Mouse (Mus musculus) liver, embryonic 13.5 days (tissue): ENCODE data around the gene Peli2. TPM values are rescaled to one million over a fixed set of nuclear protein-coding genes. Genes with fewer than 3 reads are reported as not detected.

Experiments used
- ATAC-seq: fragments of 200-750 bp; cut with Nextera tagmentation; 2 replicates; pipeline ENCODE4 v1.8.0; 2017; ENCODE audit warnings: low read depth, mild to moderate bottlenecking, moderate number of reproducible peaks, moderate library complexity
- DNase-seq: peaks from one replicate; pipeline ENCODE4 v3.0.0; 2022
- H3K27ac ChIP-seq: fragments of 300-500 bp; sonication (generic); 2 replicates; pipeline ENCODE4 v1.5.1; 2015; ENCODE audit warnings: moderate library complexity, mild to moderate bottlenecking, inconsistent platforms
- H3K27me3 ChIP-seq: fragments of 300-500 bp; sonication (generic); 2 replicates; pipeline ENCODE4 v1.6.1; 2015; ENCODE audit warnings: mild to moderate bottlenecking, inconsistent platforms
- H3K36me3 ChIP-seq: fragments of 300-500 bp; sonication (generic); 2 replicates; pipeline ENCODE4 v1.6.1; 2015; ENCODE audit warnings: mild to moderate bottlenecking, inconsistent platforms
- H3K4me1 ChIP-seq: fragments of 300-500 bp; sonication (generic); replicated peaks from 2 replicates; pipeline ENCODE4 v1.6.1; 2015; ENCODE audit warnings: inconsistent platforms
- H3K4me2 ChIP-seq: fragments of 300-500 bp; sonication (generic); 2 replicates; pipeline ENCODE4 v1.6.1; 2015; ENCODE audit warnings: inconsistent platforms, mild to moderate bottlenecking, moderate library complexity
- H3K4me3 ChIP-seq: fragments of 300-500 bp; sonication (generic); replicated peaks from 2 replicates; pipeline ENCODE4 v1.5.1; 2015; ENCODE audit warnings: mild to moderate bottlenecking, inconsistent platforms
- H3K9ac ChIP-seq: fragments of 300-500 bp; sonication (generic); 2 replicates; pipeline ENCODE4 v1.6.1; 2015; ENCODE audit warnings: mild to moderate bottlenecking, inconsistent platforms
- H3K9me3 ChIP-seq: fragments of 300-500 bp; sonication (generic); replicated peaks from 2 replicates; pipeline ENCODE4 v1.6.1; 2016; ENCODE audit warnings: inconsistent platforms
- WGBS: fragments of 180-500 bp; shearing (Covaris S2); methylation state at CpG from one replicate; pipeline ENCODE4 v1.1.7; 2015; ENCODE audit not compliant: insufficient replicate concordance; 5-methylcytosine and 5-hydroxymethylcytosine counted together
- polyA plus RNA-seq: library from polyadenylated mRNA; unstranded; fragments of >200 nt; fragmentation: Nextera tagmentation; extraction: Ambion mirVana; gene quantifications from 2 replicates; pipeline ENCODE4 v1.2.1, GENCODE M21; 2015

Peli2 gene
- polyA plus RNA-seq, 1 experiment from 2014 or later = 0.77 TPM

- WGBS = 76% methylated on average over 10 of the region's 10 CpGs
- H3K9me3 ChIP-seq = no peaks in the 10 kb centered on the region
- no peaks in the 10 kb centered on the region for H3K36me3 ChIP-seq
- no peak overlapping the region for H3K9ac ChIP-seq
- no peaks in the 10 kb centered on the region for H3K27me3 ChIP-seq
- DNase-seq = no peak
- no peaks in the 10 kb centered on the region for H3K4me1 ChIP-seq
- no peak for ATAC-seq
- no peak overlapping the region for H3K27ac ChIP-seq
- H3K4me2 ChIP-seq = no peak overlapping the region
- H3K4me3 ChIP-seq = no peak overlapping the region
These were observed 106.1 kb downstream of the Peli2 start for GRCm38 (mm10) chr14:48226759-48227158.

DNA sequence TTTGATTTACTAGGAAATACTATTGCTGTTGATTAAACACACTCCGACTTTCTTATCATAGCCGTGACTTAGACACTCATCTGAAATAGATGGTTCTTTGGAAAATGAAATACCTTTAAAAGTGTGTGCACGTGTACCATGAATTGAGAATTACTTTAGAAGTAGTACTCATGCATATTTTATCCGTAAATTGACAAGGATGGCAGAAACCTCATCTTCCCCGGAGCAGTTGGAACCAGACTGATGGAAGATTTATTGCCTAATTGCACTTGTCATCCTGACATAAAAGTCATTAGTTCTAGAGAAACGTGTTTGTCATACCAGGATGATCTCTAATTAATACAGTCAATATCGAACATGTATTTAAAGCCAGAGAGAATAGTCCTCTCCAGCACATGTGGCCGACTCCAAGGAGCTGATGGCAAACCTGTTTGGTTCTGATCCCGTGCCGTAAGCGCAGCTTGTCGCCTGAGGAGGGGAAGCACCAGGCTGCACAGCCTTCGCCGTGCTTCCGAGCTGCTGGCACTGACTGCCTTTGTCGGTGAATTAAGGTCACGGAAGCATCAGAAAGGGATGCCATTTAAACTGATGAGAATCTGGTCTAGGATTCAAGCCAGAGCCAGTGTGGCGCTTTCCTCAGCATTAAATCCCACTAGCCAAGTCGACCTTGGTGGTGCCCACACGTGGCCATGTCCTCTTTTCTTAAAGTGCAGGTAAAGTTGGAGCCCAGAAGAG is 114.3 kb downstream of the Peli2 start:
- no peak overlapping the region for H3K4me3 ChIP-seq
- no peaks in the 10 kb centered on the region for H3K4me1 ChIP-seq
- H3K36me3 ChIP-seq = no peaks in the 10 kb centered on the region
- H3K4me2 ChIP-seq = no peak overlapping the region
- H3K27ac ChIP-seq = no peak overlapping the region
- WGBS = 75% methylated on average over 20 of the region's 20 CpGs
- no peak for ATAC-seq
- no peak overlapping the region for H3K9ac ChIP-seq
- H3K27me3 ChIP-seq = no peaks in the 10 kb centered on the region
- no peaks in the 10 kb centered on the region for H3K9me3 ChIP-seq
- DNase-seq = no peak

DNA sequence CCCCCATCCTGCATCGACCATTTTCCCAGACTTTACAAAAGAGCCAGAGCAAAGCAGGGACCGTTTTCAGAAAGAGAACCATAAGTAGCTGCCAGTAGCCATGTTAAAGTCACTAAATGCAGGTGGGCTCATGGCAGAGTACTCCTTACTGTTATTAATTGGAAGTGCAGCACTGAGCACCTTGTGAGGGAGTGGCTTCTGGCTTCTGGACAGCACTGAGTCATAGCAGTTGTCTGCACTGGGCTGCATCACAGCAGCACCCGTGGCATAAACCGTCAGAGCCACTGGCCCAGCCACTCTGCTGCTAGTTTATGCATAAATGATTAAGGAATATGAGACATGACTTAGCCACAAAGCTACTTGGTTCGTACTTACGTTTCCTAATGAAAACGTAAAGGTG is 120.7 kb downstream of the Peli2 start:
- Histone ChIP-seq H3K4me3 (no peak overlapping the region), H3K4me2 (no peak overlapping the region), H3K4me1 (no peaks in the 10 kb centered on the region), H3K9ac (no peak overlapping the region), H3K9me3 (no peaks in the 10 kb centered on the region), H3K36me3 (no peaks in the 10 kb centered on the region), H3K27ac (no peak overlapping the region), H3K27me3 (no peaks in the 10 kb centered on the region)
- ATAC-seq = no peak
- WGBS = 73% methylated on average over 7 of the region's 7 CpGs
- no peak for DNase-seq

DNA sequence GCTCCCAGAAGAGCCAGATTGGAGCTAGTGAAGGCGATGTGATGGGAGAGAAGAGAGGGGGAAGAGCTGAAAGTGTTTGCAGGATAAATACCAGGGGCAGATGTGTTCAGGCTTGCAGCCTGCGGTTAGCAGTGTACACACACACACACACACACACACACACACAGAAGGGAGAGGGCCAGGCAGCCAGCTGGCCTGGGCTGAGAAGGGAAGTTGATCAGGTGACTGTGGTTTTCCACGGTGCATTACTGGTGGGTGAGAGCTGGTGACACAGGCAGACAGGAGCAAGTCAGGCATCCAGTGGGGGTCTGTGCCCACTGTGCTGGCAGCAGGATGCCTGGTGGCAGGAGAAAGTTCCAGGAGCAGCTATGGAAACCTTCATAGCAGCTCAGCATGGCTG is 125.6 kb downstream of the Peli2 start:
- H3K27ac ChIP-seq = no peak overlapping the region
- 10% methylated on average over 3 of the region's 3 CpGs for WGBS
- H3K9me3 ChIP-seq = no peaks in the 10 kb centered on the region
- no peaks in the 10 kb centered on the region for H3K27me3 ChIP-seq
- ATAC-seq (no peak), DNase-seq (no peak)
- no peaks in the 10 kb centered on the region for H3K36me3 ChIP-seq
- H3K4me2 ChIP-seq = no peak overlapping the region
- H3K9ac ChIP-seq = no peak overlapping the region
- no peaks in the 10 kb centered on the region for H3K4me1 ChIP-seq
- H3K4me3 ChIP-seq = no peak overlapping the region

GRCm38 (mm10) chr14:48246963-48247362 is 126.3 kb downstream of the Peli2 start:
- 68% methylated on average over 9 of the region's 9 CpGs for WGBS
- no peak for DNase-seq

GRCm38 (mm10) chr14:48249459-48249858 is 128.8 kb downstream of the Peli2 start:
- no peak overlapping the region for H3K4me3 ChIP-seq
- ATAC-seq (no peak), DNase-seq (no peak)
- no peaks in the 10 kb centered on the region for H3K9me3 ChIP-seq
- no peaks in the 10 kb centered on the region for H3K27me3 ChIP-seq
- no peak overlapping the region for H3K9ac ChIP-seq
- H3K36me3 ChIP-seq = no peaks in the 10 kb centered on the region
- 0 out of 2 replicates have a peak, but pooled peaks cover 2% of the 10 kb centered on the region for H3K4me1 ChIP-seq
- no peak overlapping the region for H3K4me2 ChIP-seq
- WGBS = 75% methylated on average over 2 of the region's 2 CpGs
- H3K27ac ChIP-seq = no peak overlapping the region

More at GRCm38 (mm10) chr14:48246963-48247362, 126.3 kb downstream of the Peli2 start:
- Histone ChIP-seq H3K4me3 (no peak overlapping the region), H3K4me2 (no peak overlapping the region), H3K4me1 (0 out of 2 replicates have a peak, but pooled peaks cover 2% of the 10 kb centered on the region), H3K27me3 (no peaks in the 10 kb centered on the region), H3K9me3 (no peaks in the 10 kb centered on the region), H3K27ac (no peak overlapping the region), H3K36me3 (no peaks in the 10 kb centered on the region), H3K9ac (no peak overlapping the region)
- ATAC-seq = no peak

DNA sequence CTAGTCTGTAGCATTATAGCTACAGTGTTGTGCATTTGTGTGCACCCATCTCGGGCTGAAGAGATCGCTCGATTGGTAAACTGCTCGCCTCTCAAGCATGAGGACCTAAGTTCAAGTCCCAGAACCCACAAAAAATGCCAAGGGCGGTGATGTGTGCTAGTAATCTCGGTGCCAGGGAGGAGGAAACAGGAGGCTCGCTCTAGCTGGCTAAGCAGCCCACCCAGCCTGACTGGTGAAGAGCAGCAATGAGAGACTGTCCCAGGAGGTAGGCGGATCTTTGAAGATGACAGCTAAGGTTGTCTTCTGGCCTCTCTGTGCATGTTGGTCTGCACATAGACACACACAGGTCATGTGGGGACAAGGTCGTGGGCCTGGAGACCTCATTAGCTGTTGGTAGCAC is 129.3 kb downstream of the Peli2 start:
- WGBS = 69% methylated on average over 9 of the region's 9 CpGs
- H3K27me3 ChIP-seq = no peaks in the 10 kb centered on the region
- H3K4me1 ChIP-seq = 0 out of 2 replicates have a peak, but pooled peaks cover 2% of the 10 kb centered on the region
- no peaks in the 10 kb centered on the region for H3K36me3 ChIP-seq
- H3K9me3 ChIP-seq = no peaks in the 10 kb centered on the region
- ATAC-seq (no peak), DNase-seq (no peak)
- H3K9ac ChIP-seq = no peak overlapping the region
- H3K27ac ChIP-seq = no peak overlapping the region
- H3K4me3 ChIP-seq = no peak overlapping the region
- H3K4me2 ChIP-seq = no peak overlapping the region

DNA sequence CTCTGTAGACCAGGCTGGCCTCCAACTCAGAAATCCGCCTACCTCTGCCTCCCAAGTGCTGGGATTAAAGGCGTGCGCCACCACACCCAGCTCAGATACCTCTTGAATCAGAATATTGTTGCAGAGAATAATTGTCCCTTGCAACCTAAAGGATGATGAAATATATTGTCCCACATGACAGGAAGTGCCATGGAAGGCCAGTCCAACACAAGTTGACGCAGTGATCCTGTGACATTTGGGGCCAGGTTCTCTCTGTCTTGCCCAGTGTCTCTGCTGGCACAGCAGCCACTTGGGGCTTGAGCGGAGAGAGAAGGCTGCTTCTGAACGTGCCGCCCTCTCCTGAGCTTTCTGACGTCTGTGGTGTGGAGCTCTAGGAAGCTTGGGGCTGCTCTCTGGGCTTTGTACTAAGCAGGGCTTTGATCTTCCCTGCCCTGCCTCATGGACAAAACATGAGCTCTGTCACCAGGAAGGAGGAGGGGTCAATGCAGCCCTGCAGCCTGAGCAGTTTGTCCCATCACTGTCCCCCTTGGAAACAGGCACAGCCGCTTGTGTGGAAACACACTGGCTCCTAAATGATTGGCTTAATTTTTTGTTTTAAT is 130.9 kb downstream of the Peli2 start:
- H3K4me3 ChIP-seq = no peak overlapping the region

DNA sequence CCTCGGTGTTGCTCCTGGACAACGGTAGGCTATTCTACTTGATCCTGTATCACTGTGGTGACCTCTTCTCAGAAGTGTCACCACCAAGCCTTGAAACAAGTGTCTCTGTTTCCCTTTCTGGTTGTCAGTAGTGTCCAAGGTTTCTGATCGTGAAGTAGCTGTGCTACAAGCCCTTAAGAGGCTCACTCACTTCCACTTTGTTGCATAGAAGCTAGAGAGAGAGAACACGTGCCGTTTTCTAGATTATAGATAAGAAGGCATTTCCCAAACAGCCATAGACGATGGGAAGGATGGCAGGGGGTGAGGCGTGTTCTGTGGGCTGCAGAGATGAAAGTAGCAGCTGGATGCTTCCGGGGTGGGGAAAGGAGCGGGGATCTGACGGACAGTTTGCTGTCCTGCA is 132.6 kb downstream of the Peli2 start:
- 39% methylated on average over 10 of the region's 10 CpGs for WGBS
- Histone ChIP-seq H3K9me3 (no peaks in the 10 kb centered on the region), H3K4me1 (0 out of 2 replicates have a peak, but pooled peaks cover 2% of the 10 kb centered on the region), H3K27me3 (no peaks in the 10 kb centered on the region), H3K9ac (no peak overlapping the region), H3K4me3 (no peak overlapping the region), H3K36me3 (no peaks in the 10 kb centered on the region), H3K4me2 (no peak overlapping the region), H3K27ac (no peak overlapping the region)
- DNase-seq = no peak
- no peak for ATAC-seq

More for the DNA sequence above, 130.9 kb downstream of the Peli2 start:
- H3K4me1 ChIP-seq = 0 out of 2 replicates have a peak, but pooled peaks cover 2% of the 10 kb centered on the region
- no peaks in the 10 kb centered on the region for H3K9me3 ChIP-seq
- ATAC-seq (no peak), DNase-seq (no peak)
- 62% methylated on average over 9 of the region's 9 CpGs for WGBS
- H3K27me3 ChIP-seq = no peaks in the 10 kb centered on the region
- H3K27ac ChIP-seq = no peak overlapping the region
- H3K36me3 ChIP-seq = no peaks in the 10 kb centered on the region
- H3K4me2 ChIP-seq = no peak overlapping the region
- no peak overlapping the region for H3K9ac ChIP-seq

GRCm38 (mm10) chr14:48254696-48255095 is 134.1 kb downstream of the Peli2 start:
- DNase-seq = no peak
- Histone ChIP-seq H3K9ac (no peak overlapping the region), H3K27me3 (no peaks in the 10 kb centered on the region), H3K4me1 (0 out of 2 replicates have a peak, but pooled peaks cover 2% of the 10 kb centered on the region), H3K4me3 (no peak overlapping the region), H3K9me3 (no peaks in the 10 kb centered on the region), H3K36me3 (no peaks in the 10 kb centered on the region), H3K27ac (no peak overlapping the region), H3K4me2 (no peak overlapping the region)
- ATAC-seq = no peak
- WGBS = 83% methylated on average over 8 of the region's 8 CpGs

DNA sequence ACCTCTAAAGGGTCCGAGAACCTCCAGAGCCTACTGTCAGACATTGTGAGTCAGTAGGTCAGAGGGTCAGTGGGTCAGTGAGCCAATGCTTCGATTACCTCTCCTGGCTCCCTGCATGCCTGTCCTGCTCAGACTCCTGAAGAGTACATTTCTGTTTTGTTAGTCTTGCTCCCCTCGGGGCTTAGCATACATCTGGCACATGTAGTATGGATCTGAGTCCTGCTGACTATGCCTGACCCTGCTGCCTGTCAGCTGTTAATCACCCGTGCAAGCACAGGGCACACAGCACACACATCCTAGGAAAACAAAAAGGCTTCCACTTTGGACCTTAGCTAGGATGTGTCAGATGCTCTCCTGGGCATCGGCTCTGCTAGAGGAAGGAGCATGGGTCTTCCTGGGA is 134.7 kb downstream of the Peli2 start:
- Histone ChIP-seq H3K36me3 (no peaks in the 10 kb centered on the region), H3K9ac (no peak overlapping the region), H3K27ac (no peak overlapping the region), H3K4me1 (0 out of 2 replicates have a peak, but pooled peaks cover 2% of the 10 kb centered on the region), H3K4me2 (no peak overlapping the region), H3K9me3 (no peaks in the 10 kb centered on the region), H3K27me3 (no peaks in the 10 kb centered on the region), H3K4me3 (no peak overlapping the region)
- ATAC-seq = no peak
- DNase-seq = no peak
- 64% methylated on average over 5 of the region's 5 CpGs for WGBS

- H3K27me3 ChIP-seq = no peaks in the 10 kb centered on the region
- no peaks in the 10 kb centered on the region for H3K36me3 ChIP-seq
- ATAC-seq = no peak
- H3K4me2 ChIP-seq = no peak overlapping the region
- 68% methylated on average over 7 of the region's 7 CpGs for WGBS
- no peaks in the 10 kb centered on the region for H3K4me1 ChIP-seq
- H3K9me3 ChIP-seq = no peaks in the 10 kb centered on the region
- no peak overlapping the region for H3K4me3 ChIP-seq
- no peak overlapping the region for H3K27ac ChIP-seq
- H3K9ac ChIP-seq = no peak overlapping the region
- no peak for DNase-seq
These were observed 137.1 kb downstream of the Peli2 start for GRCm38 (mm10) chr14:48257759-48258158.
